Mouse (Mus musculus) hindbrain, embryonic 16.5 days (tissue): ENCODE measurements around the gene Tectb. TPM values are rescaled to one million over a fixed set of nuclear protein-coding genes. Genes with fewer than 3 reads are reported as not detected.
"Not testable (repeated sequence)": the region's sequence is repeated elsewhere in the genome, so short reads cannot be mapped to it uniquely, and the experiment has no call there.

Source experiments
- ATAC-seq: fragments of 200-750 bp; cut with Nextera tagmentation; 2 replicates; pipeline ENCODE4 v1.8.0; 2017; ENCODE audit warnings: moderate TSS enrichment, moderate library complexity
- H3K27ac ChIP-seq: fragments of 300-500 bp; sonication (generic); 2 replicates; pipeline ENCODE4 v1.5.1; 2014; ENCODE audit warnings: low read depth, mild to moderate bottlenecking, control low read depth, low read length, moderate library complexity
- H3K27me3 ChIP-seq: fragments of 300-500 bp; sonication (generic); replicated peaks from 2 replicates; pipeline ENCODE4 v1.6.1; 2014; ENCODE audit warnings: low read length; ENCODE audit not compliant: control insufficient read depth, insufficient read depth
- H3K36me3 ChIP-seq: fragments of 300-500 bp; sonication (generic); 2 replicates; pipeline ENCODE4 v1.6.1; 2014; ENCODE audit warnings: mild to moderate bottlenecking, low read length, moderate library complexity, mixed read lengths; ENCODE audit not compliant: control insufficient read depth, insufficient read depth
- H3K4me1 ChIP-seq: fragments of 300-500 bp; sonication (generic); 2 replicates; pipeline ENCODE4 v1.6.1; 2014; ENCODE audit warnings: low read depth, low read length; ENCODE audit not compliant: control insufficient read depth, insufficient read depth
- H3K4me2 ChIP-seq: fragments of 300-500 bp; sonication (generic); 2 replicates; pipeline ENCODE4 v1.6.1; 2014; ENCODE audit warnings: mild to moderate bottlenecking, low read length, control low read depth, moderate library complexity
- H3K4me3 ChIP-seq: fragments of 300-500 bp; sonication (generic); 2 replicates; pipeline ENCODE4 v1.5.1; 2014; ENCODE audit warnings: mild to moderate bottlenecking, low read length, control low read depth, moderate library complexity
- H3K9ac ChIP-seq: fragments of 300-500 bp; sonication (generic); 2 replicates; pipeline ENCODE4 v1.6.1; 2014; ENCODE audit warnings: low read depth, mild to moderate bottlenecking, control low read depth, low read length, moderate library complexity
- H3K9me3 ChIP-seq: fragments of 300-500 bp; sonication (generic); 2 replicates; pipeline ENCODE4 v1.6.1; 2014; ENCODE audit warnings: mild to moderate bottlenecking, low read length, moderate library complexity; ENCODE audit not compliant: control insufficient read depth
- WGBS: fragments of 180-500 bp; shearing (Covaris S2); extraction: QIAGEN DNeasy Blood & Tissue Kit; methylation state at CpG from one replicate; pipeline ENCODE4 v1.1.7; 2014; 5-methylcytosine and 5-hydroxymethylcytosine counted together
- polyA plus RNA-seq: library from polyadenylated mRNA; unstranded; fragments of >200 nt; fragmentation: Nextera tagmentation; extraction: Ambion mirVana; gene quantifications from 2 replicates; pipeline ENCODE4 v1.2.1, GENCODE M21; 2015

Tectb gene
- polyA plus RNA-seq, 1 experiment from 2014 or later = not detected

- peaks cover 2% of the 10 kb centered on the region; the same call in 1 of the 2 replicates for H3K4me1 ChIP-seq
- ATAC-seq = no peak
- no peak overlapping the region for H3K4me2 ChIP-seq
- no peaks in the 10 kb centered on the region; the same call in 1 of the 2 replicates for H3K27me3 ChIP-seq
- H3K4me3 ChIP-seq = no peak overlapping the region
- 14% methylated on average over 11 of the region's 11 CpGs for WGBS
- H3K36me3 ChIP-seq = no peaks in the 10 kb centered on the region
- no peak overlapping the region for H3K27ac ChIP-seq
- no peak overlapping the region for H3K9ac ChIP-seq
- no peaks in the 10 kb centered on the region for H3K9me3 ChIP-seq
Observed at GRCm38 (mm10) chr19:55143391-55144300, 36.9 kb upstream of the Tectb start.

GRCm38 (mm10) chr19:55144691-55145090, 35.8 kb upstream of the Tectb start:
- H3K27ac ChIP-seq = no peak overlapping the region
- H3K27me3 ChIP-seq = no peaks in the 10 kb centered on the region; the same call in 1 of the 2 replicates
- H3K4me1 ChIP-seq = peaks cover 2% of the 10 kb centered on the region; the same call in 1 of the 2 replicates
- H3K9ac ChIP-seq = no peak overlapping the region
- no peaks in the 10 kb centered on the region for H3K9me3 ChIP-seq
- ATAC-seq = no peak
- H3K36me3 ChIP-seq = no peaks in the 10 kb centered on the region
- no peak overlapping the region for H3K4me3 ChIP-seq
- WGBS = 41% methylated on average over 5 of the region's 5 CpGs
- no peak overlapping the region for H3K4me2 ChIP-seq

- Histone ChIP-seq H3K27me3 (no peaks in the 10 kb centered on the region; the same call in 1 of the 2 replicates), H3K27ac (no peak overlapping the region), H3K4me1 (peaks cover 2% of the 10 kb centered on the region; the same call in 1 of the 2 replicates), H3K4me3 (no peak overlapping the region), H3K9me3 (no peaks in the 10 kb centered on the region), H3K9ac (no peak overlapping the region), H3K36me3 (no peaks in the 10 kb centered on the region), H3K4me2 (no peak overlapping the region)
- ATAC-seq = no peak
- 86% methylated on average over 2 of the region's 2 CpGs for WGBS
Observed at GRCm38 (mm10) chr19:55145136-55145535, 35.4 kb upstream of the Tectb start.

GRCm38 (mm10) chr19:55147568-55147967, 33.0 kb upstream of the Tectb start:
- Histone ChIP-seq H3K4me2 (no peak overlapping the region), H3K9me3 (no peaks in the 10 kb centered on the region), H3K27ac (no peak overlapping the region), H3K4me1 (peaks cover 2% of the 10 kb centered on the region; the same call in 1 of the 2 replicates), H3K36me3 (no peaks in the 10 kb centered on the region), H3K27me3 (no peaks in the 10 kb centered on the region; the same call in 1 of the 2 replicates), H3K4me3 (no peak overlapping the region), H3K9ac (no peak overlapping the region)
- ATAC-seq = no peak
- WGBS = 80% methylated on average over 9 of the region's 9 CpGs

GRCm38 (mm10) chr19:55148109-55148508, 32.4 kb upstream of the Tectb start:
- 83% methylated on average over 6 of the region's 6 CpGs for WGBS
- no peak for ATAC-seq
- no peak overlapping the region for H3K4me3 ChIP-seq

GRCm38 (mm10) chr19:55149646-55150045, 30.9 kb upstream of the Tectb start:
- no peak overlapping the region for H3K27ac ChIP-seq
- H3K4me2 ChIP-seq = no peak overlapping the region
- no peaks in the 10 kb centered on the region; the same call in 1 of the 2 replicates for H3K27me3 ChIP-seq
- no peak for ATAC-seq
- no peak overlapping the region for H3K9ac ChIP-seq
- H3K9me3 ChIP-seq = no peaks in the 10 kb centered on the region
- H3K36me3 ChIP-seq = no peaks in the 10 kb centered on the region
- no peak overlapping the region for H3K4me3 ChIP-seq
- no peaks in the 10 kb centered on the region for H3K4me1 ChIP-seq
- WGBS = 69% methylated on average over 6 of the region's 6 CpGs

More at GRCm38 (mm10) chr19:55148109-55148508, 32.4 kb upstream of the Tectb start:
- Histone ChIP-seq H3K27me3 (no peaks in the 10 kb centered on the region; the same call in 1 of the 2 replicates), H3K27ac (no peak overlapping the region), H3K36me3 (no peaks in the 10 kb centered on the region), H3K9ac (no peak overlapping the region), H3K9me3 (no peaks in the 10 kb centered on the region), H3K4me1 (peaks cover 2% of the 10 kb centered on the region; the same call in 1 of the 2 replicates), H3K4me2 (no peak overlapping the region)

- H3K4me1 ChIP-seq, H3K4me3 ChIP-seq, H3K4me2 ChIP-seq, ATAC-seq, H3K9ac ChIP-seq, H3K27me3 ChIP-seq, H3K9me3 ChIP-seq, H3K27ac ChIP-seq, H3K36me3 ChIP-seq: not testable (repeated sequence)
- 77% methylated on average over 5 of the region's 6 CpGs for WGBS
Observed at GRCm38 (mm10) chr19:55152274-55152673, 28.3 kb upstream of the Tectb start.

GRCm38 (mm10) chr19:55152983-55153382, 27.6 kb upstream of the Tectb start:
- Histone ChIP-seq H3K4me1 (no peaks in the 10 kb centered on the region), H3K36me3 (no peaks in the 10 kb centered on the region), H3K9me3 (no peaks in the 10 kb centered on the region), H3K27ac (no peak overlapping the region), H3K9ac (no peak overlapping the region), H3K4me2 (no peak overlapping the region), H3K27me3 (no peaks in the 10 kb centered on the region; the same call in 1 of the 2 replicates), H3K4me3 (no peak overlapping the region)
- ATAC-seq = no peak
- WGBS = 90% methylated on average over 6 of the region's 6 CpGs

- no peak overlapping the region for H3K27ac ChIP-seq
- H3K4me3 ChIP-seq = no peak overlapping the region
- 82% methylated on average over 7 of the region's 7 CpGs for WGBS
- no peaks in the 10 kb centered on the region for H3K36me3 ChIP-seq
- no peak for ATAC-seq
- H3K9ac ChIP-seq = no peak overlapping the region
- no peaks in the 10 kb centered on the region for H3K4me1 ChIP-seq
- H3K9me3 ChIP-seq = no peaks in the 10 kb centered on the region
- no peaks in the 10 kb centered on the region for H3K27me3 ChIP-seq
- H3K4me2 ChIP-seq = no peak overlapping the region
Observed at GRCm38 (mm10) chr19:55157029-55157428, 23.5 kb upstream of the Tectb start.
